Mouse (Mus musculus): Measurements from ENCODE around the gene Dap. TPM values are rescaled to one million over a fixed set of nuclear protein-coding genes. Genes with fewer than 3 reads are reported as not detected.

Dap gene
- total RNA-seq, 2 experiments from 2014 or later = 7.5 to 8.5 TPM

GRCm38 (mm10) chr15:31299258-31299917 is 75.3 kb downstream of the Dap start:
- DNase-seq (ENCODE audit: low spot score in 2 of 2) = no peak

- DNase-seq (ENCODE audit: low spot score in 2 of 2) = no peak
Observed at GRCm38 (mm10) chr15:31302293-31302990, 78.3 kb downstream of the Dap start.

- DNase-seq (ENCODE audit: low spot score in 2 of 2) = no peak
Observed at GRCm38 (mm10) chr15:31304302-31304701, 80.2 kb downstream of the Dap start.

GRCm38 (mm10) chr15:31305181-31305580 is 81.1 kb downstream of the Dap start:
- DNase-seq (ENCODE audit: low spot score in 2 of 2) = no peak

GRCm38 (mm10) chr15:31306726-31307125 is 82.6 kb downstream of the Dap start:
- no peak for DNase-seq (ENCODE audit: low spot score in 2 of 2)

GRCm38 (mm10) chr15:31309526-31309925 is 85.4 kb downstream of the Dap start:
- DNase-seq (ENCODE audit: low spot score in 2 of 2) = no peak

GRCm38 (mm10) chr15:31312001-31312400 is 87.9 kb downstream of the Dap start:
- no peak for DNase-seq (ENCODE audit: low spot score in 2 of 2)

GRCm38 (mm10) chr15:31315630-31316231 is 91.6 kb downstream of the Dap start:
- peak; percentile 73 to 91 for DNase-seq (ENCODE audit: low spot score in 2 of 2)

- DNase-seq (ENCODE audit: low spot score in 2 of 2) = no peak
Observed at GRCm38 (mm10) chr15:31317056-31317805, 93.1 kb downstream of the Dap start.

GRCm38 (mm10) chr15:31318158-31318955 is 94.2 kb downstream of the Dap start:
- DNase-seq (ENCODE audit: low spot score in 2 of 2) = no peak

GRCm38 (mm10) chr15:31319046-31319445 is 94.9 kb downstream of the Dap start:
- no peak for DNase-seq (ENCODE audit: low spot score in 2 of 2)

GRCm38 (mm10) chr15:31320598-31321377 is 96.7 kb downstream of the Dap start:
- no peak for DNase-seq (ENCODE audit: low spot score in 2 of 2)

GRCm38 (mm10) chr15:31323684-31324083 is 99.6 kb downstream of the Dap start:
- DNase-seq (ENCODE audit: low spot score in 2 of 2) = no peak

Other genes starting within 250 kb of the Dap start
- gene Ankrd33b, start 143.4 kb downstream of the Dap start, total RNA-seq (2021) = 10 to 100 TPM; 61.6 to 66.7 TPM
- 1 to 10 TPM in 1 of 2 experiments, under 1 TPM in 1; 0.57 to 1.1 TPM for gene Ropn1l, start 229.4 kb downstream of the Dap start, total RNA-seq (2021)

Data from layer of hippocampus, adult 18-20 months (tissue).